Mouse (Mus musculus) megakaryocyte, adult 5-6 weeks (primary cell): ENCODE data around the gene Lmtk2. TPM values are rescaled to one million over a fixed set of nuclear protein-coding genes. Genes with fewer than 3 reads are reported as not detected.

Experiments used
- ATAC-seq: 2 replicates; pipeline ENCODE4 v1.8.0; 2016; ENCODE audit warnings: mild to moderate bottlenecking, inconsistent platforms; ENCODE audit not compliant: poor library complexity, severe bottlenecking
- total RNA-seq, 2 experiments: library from RNA; stranded (forward) in 1 of 2; stranded (reverse) in 1 of 2; fragments of 153-499, 151-499 nt in 1 of 2; fragments of 221-1000, 200-1000 nt in 1 of 2; gene quantifications; 2 replicates each; pipeline versions ENCODE4 v1.2.3 to v1.2.4; 2015 to 2017

Gene Lmtk2
- total RNA-seq, 2 experiments from 2014 or later = 11.8 to 13.4 TPM

DNA sequence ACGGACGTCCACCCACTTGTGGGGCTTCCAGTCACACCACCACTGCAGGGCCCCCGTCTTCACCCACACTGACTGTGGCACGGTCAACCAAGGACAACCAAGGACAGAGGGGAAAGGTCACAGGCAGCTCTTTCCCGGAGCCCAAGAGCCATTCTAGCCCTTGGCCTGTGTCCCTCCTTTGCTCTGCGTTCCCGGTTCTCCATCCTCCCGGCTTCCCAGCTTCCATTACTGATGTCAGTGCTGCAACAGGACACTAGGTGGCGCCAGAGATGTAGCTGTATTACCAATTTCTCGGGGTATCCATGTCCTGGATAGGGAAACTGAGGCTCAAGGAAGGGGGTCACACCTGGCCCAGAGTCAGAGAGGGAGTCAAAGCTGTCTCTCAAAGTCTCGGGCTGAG is 107.2 kb downstream of the Lmtk2 start:
- peak; percentile 49 for ATAC-seq

- peak; percentile 76 for ATAC-seq
Measured at GRCm38 (mm10) chr5:144214453-144214852, 114.2 kb downstream of the Lmtk2 start.

- 0 out of 2 replicates have a peak, but pooled peaks have one; percentile 41 for ATAC-seq
Measured at GRCm38 (mm10) chr5:144215992-144216391, 115.8 kb downstream of the Lmtk2 start.

GRCm38 (mm10) chr5:144218061-144218460 is 117.8 kb downstream of the Lmtk2 start:
- no peak for ATAC-seq

DNA sequence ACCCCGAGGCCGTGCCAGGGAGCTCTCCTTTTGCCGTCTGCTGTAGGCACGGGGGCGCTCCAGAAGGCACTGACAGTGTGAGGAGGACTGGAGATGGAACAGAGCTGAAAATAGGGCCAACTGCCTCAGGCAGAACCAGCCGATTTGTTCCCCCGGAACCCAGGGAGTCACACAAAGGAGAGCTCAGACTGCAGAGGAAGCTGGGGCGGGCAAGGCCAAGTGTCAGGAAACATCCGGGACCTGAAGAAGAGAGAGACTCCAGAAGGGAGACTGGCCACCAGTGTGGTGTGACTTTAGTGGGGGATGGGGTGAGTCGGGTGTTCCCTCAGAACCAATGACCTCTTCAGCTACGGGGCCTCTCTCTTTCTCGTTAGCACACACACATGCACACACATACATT is 119.1 kb downstream of the Lmtk2 start:
- no peak for ATAC-seq

GRCm38 (mm10) chr5:144219936-144220335 is 119.7 kb downstream of the Lmtk2 start:
- no peak for ATAC-seq

- ATAC-seq = peak; percentile 42
Measured at GRCm38 (mm10) chr5:144221305-144221704, 121.1 kb downstream of the Lmtk2 start.

DNA sequence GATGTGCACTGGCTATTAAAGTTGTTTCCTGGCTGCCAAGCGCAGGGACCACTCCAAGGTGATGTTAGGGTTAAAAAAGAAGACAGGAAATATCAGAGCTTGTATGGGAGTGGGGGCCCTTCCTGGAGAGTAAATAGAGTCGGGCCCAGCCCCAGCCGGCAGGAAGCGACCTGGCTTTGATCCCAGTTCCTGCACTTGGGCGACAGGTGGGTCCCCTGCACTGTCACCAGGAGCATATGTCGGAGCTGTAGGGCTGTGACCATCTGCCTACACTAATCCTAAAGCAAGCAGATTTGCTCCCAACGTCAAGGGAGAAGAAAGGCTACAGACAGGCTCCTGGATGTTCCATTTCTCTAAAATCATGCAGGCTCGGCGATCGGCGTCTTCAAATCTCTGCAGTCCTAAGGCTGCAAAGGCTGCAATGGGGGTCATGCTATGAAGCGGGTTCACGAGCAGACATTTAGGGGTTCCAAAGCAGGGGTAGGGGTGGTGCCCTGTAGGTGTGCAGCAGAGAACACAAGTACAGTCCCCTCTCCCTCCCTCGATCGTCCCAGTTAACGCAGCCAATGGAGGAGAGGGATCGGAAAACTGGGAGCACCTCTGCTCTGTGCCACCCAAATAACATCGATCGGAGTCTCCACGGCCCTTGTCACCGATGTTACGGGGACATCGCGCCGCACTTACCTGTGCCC is 122.7 kb downstream of the Lmtk2 start:
- ATAC-seq = peak; percentile 13

DNA sequence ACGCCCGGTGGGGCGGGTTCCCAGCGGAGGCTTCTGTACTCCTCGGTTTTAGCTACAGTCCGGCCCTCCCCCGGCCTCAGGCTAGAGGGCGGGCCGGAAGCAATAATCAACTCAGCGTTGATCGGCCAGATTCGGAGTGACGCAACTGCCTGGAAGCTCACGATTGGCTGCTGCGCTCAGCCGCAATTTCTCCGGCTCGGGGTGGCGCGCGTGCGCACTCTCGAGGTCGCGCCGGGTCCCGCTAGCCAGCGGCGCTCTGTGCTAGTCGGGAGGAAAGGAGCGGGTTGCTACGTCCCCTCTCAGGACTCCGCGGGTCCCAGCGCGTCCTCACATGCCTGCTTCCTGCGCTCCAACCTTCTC is 123.2 kb downstream of the Lmtk2 start, which contains the start of gene Tecpr1:
Gene Tecpr1 (minus strand): TSS at position 113 of the 360 bp plus-strand sequence.
- ATAC-seq = peak; percentile 92

GRCm38 (mm10) chr5:144223899-144224816 is 123.9 kb downstream of the Lmtk2 start:
- ATAC-seq = no peak

DNA sequence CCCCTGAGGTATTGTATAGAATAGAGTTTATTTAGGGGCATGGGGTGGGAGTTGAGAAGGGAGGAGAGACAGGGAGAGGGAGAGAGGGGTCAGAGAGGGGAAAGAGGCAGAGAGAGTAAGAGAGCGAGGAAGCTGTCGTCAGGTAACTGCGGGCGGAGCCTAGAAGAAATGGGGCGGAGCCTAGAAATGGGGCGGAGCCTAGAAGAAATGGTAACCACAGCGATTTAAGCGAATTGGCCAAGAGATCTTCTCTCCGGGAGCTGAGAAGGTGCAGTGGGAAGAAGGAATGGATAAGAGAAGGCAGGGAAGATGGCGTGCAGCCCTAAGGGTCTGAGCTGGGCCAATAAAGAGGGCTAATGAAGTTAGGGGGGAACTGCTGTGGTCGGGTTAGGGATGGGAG is 126.0 kb downstream of the Lmtk2 start:
- ATAC-seq = no peak

GRCm38 (mm10) chr5:144230216-144230615 is 130.0 kb downstream of the Lmtk2 start:
- ATAC-seq = no peak

GRCm38 (mm10) chr5:144231410-144231809 is 131.2 kb downstream of the Lmtk2 start:
- ATAC-seq = peak; percentile 89

GRCm38 (mm10) chr5:144232531-144232930 is 132.3 kb downstream of the Lmtk2 start:
- ATAC-seq = no peak

- no peak for ATAC-seq
Measured at GRCm38 (mm10) chr5:144234222-144234621, 134.0 kb downstream of the Lmtk2 start.

GRCm38 (mm10) chr5:144234714-144235113 is 134.5 kb downstream of the Lmtk2 start:
- ATAC-seq = no peak

Other genes with a start within 250 kb of the Lmtk2 start
- not detected in 2 replicates for gene Ankrd61, start 202.8 kb upstream of the Lmtk2 start, total RNA-seq (2015)
- not detected in 2 replicates for gene Ankrd61, start 202.8 kb upstream of the Lmtk2 start, total RNA-seq (2017)
- 24.9 and 27.5 TPM in 2 replicates for gene Aimp2, start 190.6 kb upstream of the Lmtk2 start, total RNA-seq (2015)
- gene Aimp2, start 190.6 kb upstream of the Lmtk2 start, total RNA-seq (2017) = 34.2 and 45.4 TPM in 2 replicates
- gene Pms2, start 190.5 kb upstream of the Lmtk2 start, total RNA-seq (2015) = 10.3 and 16.6 TPM in 2 replicates
- 17.7 and 35.3 TPM in 2 replicates for gene Pms2, start 190.5 kb upstream of the Lmtk2 start, total RNA-seq (2017)
- not detected in 2 replicates for gene Gm42421, start 172.3 kb upstream of the Lmtk2 start, total RNA-seq (2015)
- gene Gm42421, start 172.3 kb upstream of the Lmtk2 start, total RNA-seq (2017) = 0.84 TPM in 1 of 2 replicates, not detected in the other
- gene Rsph10b, start 167.4 kb upstream of the Lmtk2 start, total RNA-seq (2015) = 0.46 TPM in 1 of 2 replicates, not detected in the other
- 0.33 TPM in 1 of 2 replicates, not detected in the other for gene Rsph10b, start 167.4 kb upstream of the Lmtk2 start, total RNA-seq (2017)
- 79.6 and 85.3 TPM in 2 replicates for gene Ccz1, start 85.6 kb upstream of the Lmtk2 start, total RNA-seq (2015)
- gene Ccz1, start 85.6 kb upstream of the Lmtk2 start, total RNA-seq (2017) = 98.3 and 103 TPM in 2 replicates
- gene Ocm, start 73.8 kb upstream of the Lmtk2 start, total RNA-seq (2015) = 0.36 TPM in 1 of 2 replicates, not detected in the other
- not detected in 2 replicates for gene Ocm, start 73.8 kb upstream of the Lmtk2 start, total RNA-seq (2017)
- gene Bhlha15, start 89.8 kb downstream of the Lmtk2 start, total RNA-seq (2015) = 0.07 and 0.16 TPM in 2 replicates
- gene Bhlha15, start 89.8 kb downstream of the Lmtk2 start, total RNA-seq (2017) = 0.07 TPM in 1 of 2 replicates, not detected in the other
- gene Tecpr1, start 123.2 kb downstream of the Lmtk2 start, total RNA-seq (2015) = 6.0 and 9.8 TPM in 2 replicates
- gene Tecpr1, start 123.2 kb downstream of the Lmtk2 start, total RNA-seq (2017) = 8.0 and 13.0 TPM in 2 replicates
- gene Bri3, start 144.0 kb downstream of the Lmtk2 start, total RNA-seq (2015) = 86.8 and 91.0 TPM in 2 replicates
- gene Bri3, start 144.0 kb downstream of the Lmtk2 start, total RNA-seq (2017) = 20.1 and 33.8 TPM in 2 replicates